Mouse (Mus musculus) midbrain, embryonic 12.5 days (tissue): ENCODE data around the gene Ankrd1. TPM values are rescaled to one million over a fixed set of nuclear protein-coding genes. Genes with fewer than 3 reads are reported as not detected.
A peak's percentile ranks its signal among the peaks of the same experiment; 100 is the strongest.

Experiments used
- ATAC-seq: fragments of 200-750 bp; cut with Nextera tagmentation; 2 replicates; pipeline ENCODE4 v1.8.0; 2017; ENCODE audit warnings: low read depth, moderate TSS enrichment, moderate library complexity; ENCODE audit not compliant: low FRiP score
- H3K27ac ChIP-seq: fragments of 300-500 bp; sonication (generic); replicated peaks from 2 replicates; pipeline ENCODE4 v1.5.1; 2016; ENCODE audit warnings: mild to moderate bottlenecking
- H3K27me3 ChIP-seq: fragments of 300-500 bp; sonication (generic); 2 replicates; pipeline ENCODE4 v1.6.1; 2016; ENCODE audit warnings: mild to moderate bottlenecking
- H3K36me3 ChIP-seq: fragments of 300-500 bp; sonication (generic); 2 replicates; pipeline ENCODE4 v1.6.1; 2016
- H3K4me1 ChIP-seq: fragments of 300-500 bp; sonication (generic); 2 replicates; pipeline ENCODE4 v1.6.1; 2016
- H3K4me2 ChIP-seq: fragments of 300-500 bp; sonication (generic); replicated peaks from 2 replicates; pipeline ENCODE4 v1.6.1; 2016; ENCODE audit warnings: mild to moderate bottlenecking, moderate library complexity
- H3K4me3 ChIP-seq: fragments of 300-500 bp; sonication (generic); 2 replicates; pipeline ENCODE4 v1.5.1; 2016; ENCODE audit warnings: mild to moderate bottlenecking
- H3K9ac ChIP-seq: fragments of 300-500 bp; sonication (generic); replicated peaks from 2 replicates; pipeline ENCODE4 v1.6.1; 2016; ENCODE audit warnings: mild to moderate bottlenecking, moderate library complexity
- H3K9me3 ChIP-seq: fragments of 300-500 bp; sonication (generic); 2 replicates; pipeline ENCODE4 v1.6.1; 2016; ENCODE audit warnings: mild to moderate bottlenecking
- WGBS: fragments of 180-500 bp; shearing (Covaris S2); methylation state at CpG from one replicate; pipeline ENCODE4 v1.1.7; 2016; 5-methylcytosine and 5-hydroxymethylcytosine counted together
- polyA plus RNA-seq: library from polyadenylated mRNA; unstranded; fragments of >200 nt; fragmentation: Nextera tagmentation; extraction: Ambion mirVana; gene quantifications from 2 replicates; pipeline ENCODE4 v1.2.1, GENCODE M21; 2016

Ankrd1 gene
- polyA plus RNA-seq, 1 experiment from 2014 or later = 0.17 TPM

- peaks cover 51% of the 10 kb centered on the region for H3K36me3 ChIP-seq
- 94% methylated on average over 5 of the region's 5 CpGs for WGBS
Observed at GRCm38 (mm10) chr19:36103909-36104308, 16.0 kb downstream of the Ankrd1 start.

GRCm38 (mm10) chr19:36098916-36099315 lies 21.0 kb downstream of the Ankrd1 start:
- H3K4me1 ChIP-seq = no peaks in the 10 kb centered on the region
- 93% methylated on average over 7 of the region's 7 CpGs for WGBS
- no peak for ATAC-seq
- H3K4me3 ChIP-seq = no peak overlapping the region
- H3K27ac ChIP-seq = no peak overlapping the region
- H3K27me3 ChIP-seq = no peaks in the 10 kb centered on the region
- no peak overlapping the region for H3K9ac ChIP-seq
- no peak overlapping the region for H3K4me2 ChIP-seq
- no peaks in the 10 kb centered on the region for H3K9me3 ChIP-seq
- H3K36me3 ChIP-seq = peaks cover 84% of the 10 kb centered on the region

More at GRCm38 (mm10) chr19:36103909-36104308, 16.0 kb downstream of the Ankrd1 start:
- no peak overlapping the region for H3K4me3 ChIP-seq
- no peak overlapping the region for H3K27ac ChIP-seq
- H3K9ac ChIP-seq = no peak overlapping the region
- H3K27me3 ChIP-seq = no peaks in the 10 kb centered on the region
- no peaks in the 10 kb centered on the region for H3K9me3 ChIP-seq
- ATAC-seq = no peak
- H3K4me1 ChIP-seq = no peaks in the 10 kb centered on the region
- no peak overlapping the region for H3K4me2 ChIP-seq

- H3K36me3 ChIP-seq = peaks cover 82% of the 10 kb centered on the region
- ATAC-seq = no peak
- 96% methylated on average over 1 of the region's 1 CpGs for WGBS
Observed at GRCm38 (mm10) chr19:36098265-36098664, 21.6 kb downstream of the Ankrd1 start.

GRCm38 (mm10) chr19:36097194-36097593 lies 22.7 kb downstream of the Ankrd1 start:
- Histone ChIP-seq H3K4me2 (no peak overlapping the region), H3K4me3 (no peak overlapping the region), H3K9ac (no peak overlapping the region), H3K36me3 (peaks cover 76% of the 10 kb centered on the region), H3K27me3 (no peaks in the 10 kb centered on the region), H3K4me1 (no peaks in the 10 kb centered on the region), H3K27ac (no peak overlapping the region), H3K9me3 (no peaks in the 10 kb centered on the region)
- no peak for ATAC-seq
- 92% methylated on average over 3 of the region's 3 CpGs for WGBS

More at GRCm38 (mm10) chr19:36098265-36098664, 21.6 kb downstream of the Ankrd1 start:
- no peak overlapping the region for H3K27ac ChIP-seq
- no peaks in the 10 kb centered on the region for H3K4me1 ChIP-seq
- H3K4me3 ChIP-seq = no peak overlapping the region
- no peaks in the 10 kb centered on the region for H3K9me3 ChIP-seq
- H3K27me3 ChIP-seq = no peaks in the 10 kb centered on the region
- H3K4me2 ChIP-seq = no peak overlapping the region
- no peak overlapping the region for H3K9ac ChIP-seq

- 58% methylated on average over 5 of the region's 5 CpGs for WGBS
- Histone ChIP-seq H3K27ac (no peak overlapping the region), H3K4me2 (no peak overlapping the region), H3K4me1 (no peaks in the 10 kb centered on the region), H3K27me3 (no peaks in the 10 kb centered on the region), H3K9ac (no peak overlapping the region), H3K9me3 (no peaks in the 10 kb centered on the region), H3K4me3 (no peak overlapping the region), H3K36me3 (peaks cover 48% of the 10 kb centered on the region)
- peak; percentile 44; the same call in 1 of the 2 replicates for ATAC-seq
Observed at GRCm38 (mm10) chr19:36090781-36091180, 29.1 kb downstream of the Ankrd1 start.

GRCm38 (mm10) chr19:36083262-36084225 lies 36.4 kb downstream of the Ankrd1 start, which contains the start of gene Rpp30:
Rpp30 (plus strand) TSS chr19:36083716.
- H3K9me3 ChIP-seq = no peaks in the 10 kb centered on the region
- peak within 1 kb of the TSS; percentile 80 for H3K4me2 ChIP-seq
- 0 out of 2 replicates have a peak, but pooled peaks cover 2% of the 10 kb centered on the region for H3K27me3 ChIP-seq
- peaks cover 8% of the 10 kb centered on the region for H3K4me1 ChIP-seq
- peaks cover 7% of the 10 kb centered on the region for H3K36me3 ChIP-seq
- 2% methylated on average over 34 of the region's 34 CpGs for WGBS
- peak; percentile 95 for ATAC-seq
- peak within 1 kb of the TSS; percentile 54; the same call in 1 of the 2 replicates for H3K27ac ChIP-seq
- peak within 1 kb of the TSS; percentile 79 for H3K4me3 ChIP-seq
- H3K9ac ChIP-seq = peak within 1 kb of the TSS; percentile 82

- no peaks in the 10 kb centered on the region for H3K9me3 ChIP-seq
- no peaks in the 10 kb centered on the region for H3K36me3 ChIP-seq
- ATAC-seq = peak; percentile 72
- H3K27me3 ChIP-seq = 0 out of 2 replicates have a peak, but pooled peaks cover 2% of the 10 kb centered on the region
- H3K9ac ChIP-seq = peak overlapping the region; percentile 50; the same call in 1 of the 2 replicates
- H3K4me3 ChIP-seq = peak overlapping the region; percentile 79
- peak overlapping the region; percentile 80 for H3K4me2 ChIP-seq
- H3K4me1 ChIP-seq = peaks cover 8% of the 10 kb centered on the region
- 39% methylated on average over 7 of the region's 7 CpGs for WGBS
- no peak overlapping the region for H3K27ac ChIP-seq
Observed at GRCm38 (mm10) chr19:36082606-36083261, 37.2 kb downstream of the Ankrd1 start.

- Histone ChIP-seq H3K4me2 (no peak overlapping the region), H3K9ac (no peak overlapping the region), H3K9me3 (no peaks in the 10 kb centered on the region), H3K27me3 (peaks cover 10% of the 10 kb centered on the region), H3K27ac (no peak overlapping the region), H3K4me3 (no peak overlapping the region), H3K36me3 (no peaks in the 10 kb centered on the region), H3K4me1 (no peaks in the 10 kb centered on the region)
- 92% methylated on average over 2 of the region's 2 CpGs for WGBS
- ATAC-seq = no peak
Observed at GRCm38 (mm10) chr19:36062801-36063529, 56.9 kb downstream of the Ankrd1 start.

Other genes starting within 250 kb of the Ankrd1 start
- 0.77 and 0.82 TPM in 2 replicates for gene Htr7, start 62.6 kb downstream of the Ankrd1 start, polyA plus RNA-seq
- gene Rpp30, start 36.4 kb downstream of the Ankrd1 start, polyA plus RNA-seq = 93.1 and 94.1 TPM in 2 replicates
- gene Pcgf5, start 228.2 kb upstream of the Ankrd1 start, polyA plus RNA-seq = 10.3 and 11.9 TPM in 2 replicates